Mouse (Mus musculus) forelimb bud, embryonic 11.5 days (tissue): ENCODE results near the gene Abcg1.

ENCODE experiments used
- DNase-seq: peaks from one replicate; pipeline ENCODE4 v3.0.0-alpha.2; 2012; ENCODE audit warnings: low read depth, low spot score

Gene Abcg1

DNA sequence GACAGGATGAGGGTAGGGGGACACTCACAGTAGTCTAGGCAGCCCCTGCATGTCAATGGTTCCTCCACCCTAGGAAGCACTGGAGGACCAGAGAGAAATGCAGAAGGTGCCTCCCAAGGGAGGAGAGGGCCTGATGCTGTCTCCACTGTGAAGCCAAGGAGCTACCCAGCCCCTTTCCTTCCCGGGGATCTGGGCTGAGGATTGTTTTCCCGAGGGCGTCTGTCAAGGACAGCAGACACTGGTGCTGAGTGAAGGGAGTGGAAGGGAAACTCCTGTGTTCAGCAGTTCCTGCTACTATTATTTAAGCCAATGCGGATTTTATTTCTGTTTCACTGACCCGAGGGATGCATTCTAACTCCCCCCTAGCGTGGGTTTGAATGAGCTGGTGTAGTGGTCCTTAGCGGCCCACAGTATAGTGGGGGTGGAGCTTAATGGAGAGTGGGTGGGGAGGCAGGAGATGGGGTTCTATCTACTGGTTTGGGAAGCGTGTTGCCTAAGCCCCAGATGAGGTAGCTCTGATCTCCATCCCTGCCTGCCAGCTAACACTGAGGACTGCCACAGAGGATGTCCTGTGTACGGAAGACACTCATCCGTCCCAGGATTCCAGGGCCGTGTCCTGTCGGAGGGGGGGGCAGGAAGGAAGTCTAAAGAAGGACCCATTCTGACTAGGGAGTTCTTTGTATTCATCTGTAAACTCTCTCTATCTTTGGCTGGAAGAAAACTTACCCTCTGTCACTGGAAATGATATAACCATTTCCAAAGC is 21.8 kb downstream of the Abcg1 start:
- no peak for DNase-seq

DNA sequence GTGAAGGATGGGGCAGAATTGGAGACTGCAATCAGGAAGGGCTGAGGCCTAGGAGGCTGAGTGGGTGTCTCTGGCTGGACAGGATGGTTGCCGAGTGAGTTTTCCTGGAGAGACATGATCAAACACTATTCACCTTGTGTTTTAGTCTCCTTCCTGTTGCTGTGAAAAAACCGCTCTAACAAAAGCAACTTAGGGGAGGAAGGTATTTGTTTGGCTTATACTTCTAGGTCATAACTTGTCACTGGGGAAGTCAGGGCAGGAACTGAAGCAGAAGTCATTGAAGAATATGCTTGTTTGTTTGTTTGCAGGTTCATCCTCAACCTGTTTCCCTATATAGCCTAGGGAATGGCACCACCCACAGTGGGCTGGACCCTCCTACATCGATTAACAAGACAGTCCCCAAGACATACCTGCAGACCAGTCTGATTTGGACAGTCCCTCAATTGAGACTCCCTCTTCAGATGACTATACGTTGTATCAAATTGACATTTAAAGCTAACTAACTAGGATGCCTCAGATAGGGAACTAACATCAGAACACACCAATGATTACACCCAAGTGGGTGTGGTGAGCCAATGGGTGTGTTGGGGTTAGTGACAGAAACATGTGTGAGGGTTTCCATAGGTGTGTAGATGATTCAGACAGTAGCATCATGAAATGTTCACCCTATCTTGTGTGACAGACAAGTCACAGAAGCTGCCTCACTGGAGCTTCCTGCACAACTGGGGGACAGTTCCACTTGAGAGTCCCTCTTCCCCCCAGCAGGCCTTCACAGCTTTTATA is 25.0 kb downstream of the Abcg1 start:
- no peak for DNase-seq

DNA sequence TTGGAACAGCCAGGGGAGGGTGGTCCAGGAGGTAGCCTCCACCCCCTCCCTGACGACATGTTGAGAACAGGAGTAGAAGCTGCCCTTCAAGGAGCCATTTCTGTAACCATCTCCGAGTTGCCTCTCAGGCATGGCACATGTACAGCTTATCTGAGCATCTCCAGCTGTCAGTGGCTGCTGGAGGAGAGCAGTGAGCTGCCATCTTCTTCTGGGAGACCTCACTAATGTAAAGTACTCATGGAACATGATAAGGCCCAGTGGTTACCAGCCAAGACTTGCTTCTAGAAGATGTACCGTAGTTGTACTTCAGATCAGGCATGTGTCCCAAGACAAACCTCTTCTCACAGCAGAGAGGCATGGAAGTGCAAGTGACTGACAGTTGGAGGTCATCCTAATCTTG is 28.0 kb downstream of the Abcg1 start:
- DNase-seq = no peak

- DNase-seq = no peak
Observed at GRCm38 (mm10) chr17:31086196-31086595, 28.7 kb downstream of the Abcg1 start.

GRCm38 (mm10) chr17:31088711-31089110 is 31.2 kb downstream of the Abcg1 start:
- no peak for DNase-seq

GRCm38 (mm10) chr17:31089848-31090247 is 32.4 kb downstream of the Abcg1 start:
- no peak for DNase-seq

DNA sequence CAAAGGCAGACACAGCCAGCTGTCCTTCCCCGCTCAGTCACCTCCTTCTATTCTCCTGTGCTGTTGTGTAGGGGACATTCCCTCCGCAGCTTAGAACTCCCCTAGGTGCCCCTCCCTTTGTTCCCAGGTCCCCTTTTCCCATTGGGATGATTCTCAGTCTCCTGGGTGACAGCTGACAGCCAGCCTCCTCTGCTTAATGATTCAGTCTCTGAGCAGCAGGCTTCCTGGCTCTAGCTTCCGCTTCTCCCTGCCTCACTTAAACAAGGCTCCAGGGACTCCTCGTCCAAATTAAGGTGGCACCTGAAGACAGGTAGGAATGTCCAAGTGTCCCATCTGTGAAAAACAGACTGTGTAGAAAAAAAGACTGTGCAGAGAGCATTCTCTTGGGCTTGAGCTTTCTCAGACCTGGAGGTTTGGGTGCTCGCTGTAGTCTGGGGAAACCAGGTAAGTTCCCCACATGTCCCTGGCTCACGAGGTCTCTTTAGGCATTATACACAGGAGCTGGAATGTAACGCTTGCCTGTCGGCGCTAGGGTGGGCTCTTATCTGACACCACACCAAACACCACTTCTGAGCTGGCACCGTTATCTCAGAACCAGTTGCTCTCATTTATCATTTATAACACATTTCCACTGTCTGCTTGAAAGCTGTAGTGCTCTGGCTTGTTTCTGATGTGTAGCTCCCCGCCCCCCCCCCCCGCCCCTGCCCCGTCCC is 33.7 kb downstream of the Abcg1 start:
- DNase-seq = no peak

GRCm38 (mm10) chr17:31094781-31095180 is 37.3 kb downstream of the Abcg1 start:
- no peak for DNase-seq

- DNase-seq = no peak
Observed at GRCm38 (mm10) chr17:31095570-31095969, 38.1 kb downstream of the Abcg1 start.

GRCm38 (mm10) chr17:31096893-31097292 is 39.4 kb downstream of the Abcg1 start:
- DNase-seq = no peak

GRCm38 (mm10) chr17:31098788-31099187 is 41.3 kb downstream of the Abcg1 start:
- DNase-seq = no peak

DNA sequence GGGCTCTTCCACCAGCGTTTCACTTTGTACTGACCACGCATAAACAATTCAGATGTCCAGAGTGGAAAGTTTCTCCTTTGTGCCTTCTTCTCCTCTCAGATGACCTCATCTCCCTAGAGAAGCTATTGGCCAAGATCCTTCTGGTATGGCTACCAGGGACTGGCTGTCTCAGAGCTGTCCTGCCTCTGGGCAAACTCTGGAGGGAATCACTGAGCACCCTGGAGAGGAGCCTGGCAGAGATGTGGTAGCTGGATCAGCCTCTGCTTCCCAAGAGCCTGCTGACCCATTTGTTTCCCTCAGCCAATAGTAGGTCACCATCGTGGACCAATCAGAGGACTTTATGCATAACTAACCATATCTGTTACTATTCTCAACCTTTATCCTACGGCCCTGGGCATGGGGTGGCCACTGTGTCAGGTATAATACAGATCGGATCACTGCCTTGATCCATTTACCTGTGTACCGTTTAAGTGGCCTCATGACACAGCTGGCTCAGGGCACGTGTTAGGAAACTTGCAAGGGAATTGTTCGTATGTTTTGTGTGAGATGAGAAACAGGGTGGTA is 45.6 kb downstream of the Abcg1 start:
- no peak for DNase-seq

DNA sequence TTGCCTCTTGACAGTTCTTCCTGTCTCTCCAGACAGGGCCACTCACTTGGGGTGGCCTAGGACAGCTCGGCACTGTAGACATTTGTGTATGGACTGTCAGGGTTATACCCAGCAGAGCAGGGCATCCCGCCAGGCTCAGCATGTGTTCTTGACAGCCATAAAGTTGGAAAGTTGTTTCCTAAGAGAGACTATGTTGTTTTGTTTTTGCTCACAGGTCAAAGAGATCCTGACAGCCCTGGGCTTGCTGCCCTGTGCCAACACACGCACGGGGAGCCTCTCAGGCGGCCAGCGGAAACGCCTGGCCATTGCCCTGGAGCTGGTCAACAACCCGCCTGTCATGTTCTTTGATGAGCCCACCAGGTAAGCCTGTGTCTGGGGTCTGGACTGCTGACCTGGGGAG is 46.3 kb downstream of the Abcg1 start:
- no peak for DNase-seq

DNA sequence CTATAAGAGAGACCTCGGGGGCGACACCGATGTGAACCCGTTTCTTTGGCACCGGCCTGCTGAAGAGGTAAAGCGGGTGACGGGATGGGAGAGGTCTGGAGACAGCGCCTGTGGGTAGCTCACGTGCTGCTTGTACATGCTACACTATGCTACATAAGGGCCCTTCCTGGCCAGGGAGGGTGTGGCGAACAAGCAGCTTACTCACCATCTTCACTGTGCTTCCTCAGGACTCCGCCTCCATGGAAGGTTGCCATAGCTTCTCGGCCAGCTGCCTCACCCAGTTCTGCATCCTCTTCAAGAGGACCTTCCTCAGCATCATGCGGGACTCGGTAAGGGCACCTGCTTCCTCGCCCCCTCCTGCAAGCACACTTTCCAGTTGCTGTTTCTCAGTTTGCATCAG is 50.9 kb downstream of the Abcg1 start:
- DNase-seq = no peak

DNA sequence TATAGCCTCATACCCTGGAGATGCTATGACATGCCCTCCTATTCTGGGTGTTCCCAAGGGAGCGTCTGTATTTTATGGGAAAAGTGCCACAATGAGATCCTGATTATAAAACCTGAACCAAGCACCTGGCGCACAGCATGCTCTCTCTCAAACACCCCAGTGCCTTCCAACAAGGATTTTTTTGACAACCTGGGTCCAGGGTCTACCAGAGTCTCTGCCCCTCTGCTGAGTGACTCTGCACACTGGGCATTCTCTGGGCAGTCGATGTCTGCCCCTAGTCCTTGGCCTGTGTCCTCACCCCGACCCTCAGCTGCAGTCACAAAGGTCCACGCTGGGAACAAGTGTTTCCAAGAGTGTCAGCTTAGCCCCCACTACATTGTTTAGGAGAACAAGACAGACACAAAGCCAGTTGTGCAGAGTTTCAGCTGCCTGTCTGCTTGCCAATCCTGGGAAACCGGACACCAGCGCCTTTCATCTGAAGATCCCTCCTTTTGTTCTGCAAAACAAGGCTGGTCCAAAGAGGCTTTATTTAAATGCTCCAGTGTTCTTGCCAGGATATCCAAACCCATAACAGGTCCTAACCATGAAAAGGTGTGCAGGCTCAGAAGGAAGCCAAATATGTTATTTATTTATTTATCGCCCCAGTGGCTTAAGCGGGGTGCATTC is 55.8 kb downstream of the Abcg1 start:
- no peak for DNase-seq

DNA sequence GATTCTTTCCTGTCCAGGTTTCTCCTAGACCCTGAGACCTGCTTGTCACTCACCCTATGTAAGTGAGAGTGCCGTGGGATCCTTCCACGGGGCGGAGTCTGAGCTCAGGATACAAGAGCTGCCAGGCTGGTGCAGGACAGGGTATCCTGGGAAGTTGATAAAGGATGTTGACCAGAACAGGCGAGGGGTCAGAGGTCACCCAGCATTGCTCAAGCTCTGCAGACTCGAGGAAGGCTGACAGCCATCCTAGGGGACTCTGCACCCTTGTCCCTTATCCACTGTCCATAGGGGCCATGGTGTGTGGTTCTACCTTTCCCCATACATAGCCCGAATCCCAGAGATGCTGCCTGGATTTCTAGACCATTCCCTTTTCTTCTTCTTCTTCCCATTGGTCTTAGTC is 58.6 kb downstream of the Abcg1 start:
- no peak for DNase-seq

DNA sequence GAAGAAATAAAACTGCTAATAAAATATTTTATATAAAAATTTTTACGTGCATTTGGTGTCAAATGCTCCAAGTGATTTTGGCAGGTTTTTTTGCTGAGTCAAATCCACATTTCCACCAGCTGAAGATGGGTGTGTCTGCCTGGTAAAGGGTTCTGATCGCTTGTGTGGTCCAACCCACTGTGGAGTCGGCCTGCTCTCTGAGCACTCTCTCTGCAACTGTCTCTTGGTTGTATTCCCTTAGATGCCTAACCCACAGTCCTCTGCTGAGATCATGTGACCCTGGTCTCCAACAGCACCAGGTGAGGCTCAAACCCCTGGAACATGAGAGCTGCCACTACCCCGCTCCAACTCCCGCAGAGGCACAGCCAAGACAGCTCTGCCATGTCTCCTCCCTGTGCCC is 60.5 kb downstream of the Abcg1 start:
- DNase-seq = no peak

GRCm38 (mm10) chr17:31119429-31119828 is 62.0 kb downstream of the Abcg1 start:
- DNase-seq = peak; percentile 64

DNA sequence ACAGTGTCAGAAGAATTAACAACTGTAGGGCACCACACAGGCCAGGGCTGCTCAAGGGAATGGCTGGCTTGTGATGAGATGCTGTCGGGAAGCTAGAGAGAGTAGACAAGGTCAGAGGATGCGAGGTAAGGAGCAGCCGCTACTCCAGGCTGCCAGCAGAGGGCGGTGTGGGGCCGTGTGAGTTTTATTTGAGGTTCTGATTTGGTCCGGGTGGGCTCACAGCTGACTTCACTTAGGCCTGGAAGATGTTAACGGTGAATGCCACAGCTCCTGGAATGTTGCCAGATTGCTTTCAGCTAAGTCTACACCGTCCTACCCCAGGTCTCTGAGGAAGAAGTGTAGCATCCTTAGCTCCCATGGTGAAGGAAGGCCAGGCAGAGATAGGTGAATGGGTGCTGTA is 64.5 kb downstream of the Abcg1 start:
- peak; percentile 47 for DNase-seq

DNA sequence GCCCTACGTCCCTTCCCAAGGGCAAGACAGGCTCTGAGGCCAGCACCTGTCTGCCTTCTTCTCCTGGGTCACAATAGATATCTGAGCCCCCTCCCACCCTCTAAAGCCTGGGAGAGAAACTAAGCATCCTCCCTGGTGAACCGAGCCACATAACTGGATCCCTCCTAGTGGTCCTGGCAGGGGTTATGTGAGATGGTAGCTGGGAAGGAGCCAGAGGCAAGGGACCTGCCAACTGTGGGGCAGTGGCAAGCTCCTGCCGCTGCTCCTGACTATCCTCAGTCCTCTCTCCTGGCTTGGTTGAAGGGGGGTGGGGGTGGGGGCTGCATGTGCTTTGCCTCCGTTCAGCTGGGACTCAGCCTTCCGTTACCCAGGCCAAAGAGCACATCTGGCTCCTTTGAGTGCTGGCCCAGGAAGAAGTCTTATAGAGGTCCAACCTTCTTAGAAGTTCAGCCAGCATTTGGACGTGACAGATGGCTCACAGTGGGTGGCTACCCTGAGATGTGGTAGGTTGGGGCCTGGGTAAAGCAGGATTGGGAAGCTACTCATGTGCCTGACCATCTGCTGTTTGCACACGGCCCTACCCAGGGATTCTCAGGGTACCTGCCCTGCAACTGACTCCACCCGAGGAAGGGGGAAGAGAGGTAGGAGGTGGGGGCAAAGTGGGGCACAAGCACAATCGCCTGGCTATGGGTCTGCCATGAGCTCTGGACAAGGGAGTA is 68.2 kb downstream of the Abcg1 start:
- no peak for DNase-seq

- no peak for DNase-seq
Observed at GRCm38 (mm10) chr17:31128708-31129318, 71.3 kb downstream of the Abcg1 start.
